Comparison of ENCODE assay signal across 34 mouse cellular contexts in genomic region chr17:93390256-93390655, GRCm38 (mm10).
DNase-seq lines count a peak whose midpoint lies in the region; ATAC-seq lines count a peak whose summit lies in the region.
"Had no signal": no experiment of that assay in that cellular context is flagged by ENCODE, and none has a peak within 500 bp of the region (broad histone marks: within the 10 kb centered on the region; RNA-seq: fewer than 3 reads in every experiment).

No protein-coding gene starts in this region.

- ATAC-seq in forebrain, embryonic 16.5 days, result 0 out of 2 replicates have a peak, but pooled peaks have one; percentile 33
- no peak for ATAC-seq in forebrain, embryonic 12.5 days (ENCODE audit: low FRiP score)
- peak; percentile 76 for ATAC-seq in neural tube, embryonic 13.5 days (ENCODE audit: low read depth)
- peak; percentile 94 for ATAC-seq in midbrain, embryonic 15.5 days (replicated peaks)
- ATAC-seq: activated CD4-positive, CD25-positive, alpha-beta regulatory T cell, adult 4 months; forebrain, postnatal 0 days; intestine, embryonic 16.5 days; liver, embryonic 12.5 days; liver, postnatal 0 days; lung, postnatal 0 days had no signal

- H3K4me2 ChIP-seq in forebrain, embryonic 16.5 days (ENCODE audit: low read length), result no peak overlapping the region
- H3K4me2 ChIP-seq in forebrain, embryonic 12.5 days, result no peak overlapping the region
- no peak overlapping the region for H3K4me2 ChIP-seq in neural tube, embryonic 13.5 days
- no peak overlapping the region for H3K4me2 ChIP-seq in midbrain, embryonic 15.5 days
- H3K4me2 ChIP-seq: embryonic facial prominence, embryonic 13.5 days; liver, embryonic 12.5 days; neural tube, embryonic 12.5 days had no signal

- H3K36me3 ChIP-seq in forebrain, embryonic 16.5 days (ENCODE audit: control insufficient read depth, insufficient read depth), result no peaks in the 10 kb centered on the region
- no peaks in the 10 kb centered on the region for H3K36me3 ChIP-seq in forebrain, embryonic 12.5 days (replicated peaks)
- no peaks in the 10 kb centered on the region for H3K36me3 ChIP-seq in neural tube, embryonic 13.5 days
- no peaks in the 10 kb centered on the region for H3K36me3 ChIP-seq in midbrain, embryonic 15.5 days (replicated peaks)
- H3K36me3 ChIP-seq: embryonic facial prominence, embryonic 13.5 days; forebrain, embryonic 10.5 days; liver, embryonic 12.5 days; neural tube, embryonic 12.5 days had no signal

- H3K9ac ChIP-seq in forebrain, embryonic 16.5 days (replicated peaks; ENCODE audit: low read depth, low read length), result no peak overlapping the region
- H3K9ac ChIP-seq in forebrain, embryonic 12.5 days, result no peak overlapping the region
- no peak overlapping the region for H3K9ac ChIP-seq in neural tube, embryonic 13.5 days
- no peak overlapping the region for H3K9ac ChIP-seq in midbrain, embryonic 15.5 days
- H3K9ac ChIP-seq: embryonic facial prominence, embryonic 13.5 days; forebrain, postnatal 0 days; liver, embryonic 12.5 days; liver, postnatal 0 days; neural tube, embryonic 12.5 days had no signal

- H3K4me1 ChIP-seq in forebrain, embryonic 16.5 days (replicated peaks; ENCODE audit: control insufficient read depth, insufficient read depth, low read length), result no peaks in the 10 kb centered on the region
- no peaks in the 10 kb centered on the region for H3K4me1 ChIP-seq in forebrain, embryonic 12.5 days
- H3K4me1 ChIP-seq in neural tube, embryonic 13.5 days (replicated peaks), result no peaks in the 10 kb centered on the region
- H3K4me1 ChIP-seq in midbrain, embryonic 15.5 days, result no peaks in the 10 kb centered on the region
- H3K4me1 ChIP-seq: embryonic facial prominence, embryonic 13.5 days; forebrain, embryonic 10.5 days; liver, embryonic 12.5 days; neural tube, embryonic 12.5 days had no signal

- no peak for DNase-seq in neural tube, embryonic 10.5 days (ENCODE audit: extremely low spot score, low spot score)
- DNase-seq in urinary bladder, adult 2 months (ENCODE audit: low spot score), result no peak
- DNase-seq in adrenal gland, postnatal 4 days (ENCODE audit: low spot score in 2 of 2), result no peak
- no peak for DNase-seq in kidney, postnatal 36 days
- DNase-seq: adrenal gland, adult 8-10 months; cerebellum, adult 11 months; cerebellum, adult 9-11 months; embryo, embryonic 11 days; forebrain, postnatal 0 days; gastrocnemius, postnatal 14 days; heart, postnatal 14 days; kidney, adult 8-10 months; layer of hippocampus, postnatal 36 days; left cerebral cortex, postnatal 4 days; liver, postnatal 0 days; right cerebral cortex, adult 18-20 months; right cerebral cortex, postnatal 4 days; thymus, adult 18-20 months; thymus, postnatal 25 days had no signal

- H3K27me3 ChIP-seq in forebrain, embryonic 16.5 days (replicated peaks; ENCODE audit: control insufficient read depth, insufficient read depth, low read length), result no peaks in the 10 kb centered on the region
- H3K27me3 ChIP-seq in forebrain, embryonic 12.5 days, result no peaks in the 10 kb centered on the region
- H3K27me3 ChIP-seq in neural tube, embryonic 13.5 days, result no peaks in the 10 kb centered on the region
- no peaks in the 10 kb centered on the region for H3K27me3 ChIP-seq in midbrain, embryonic 15.5 days (replicated peaks)
- H3K27me3 ChIP-seq: CH12.LX; embryonic facial prominence, embryonic 13.5 days; liver, embryonic 12.5 days; neural tube, embryonic 12.5 days had no signal

- H3K9me3 ChIP-seq in forebrain, embryonic 16.5 days (ENCODE audit: control insufficient read depth, low read length), result no peaks in the 10 kb centered on the region
- no peaks in the 10 kb centered on the region for H3K9me3 ChIP-seq in forebrain, embryonic 12.5 days
- no peaks in the 10 kb centered on the region for H3K9me3 ChIP-seq in neural tube, embryonic 13.5 days
- no peaks in the 10 kb centered on the region for H3K9me3 ChIP-seq in midbrain, embryonic 15.5 days
- H3K9me3 ChIP-seq: embryonic facial prominence, embryonic 13.5 days; forebrain, embryonic 10.5 days; liver, embryonic 12.5 days; neural tube, embryonic 12.5 days had no signal

- 76% methylated on average over 3 of the region's 3 CpGs for WGBS in forebrain, embryonic 16.5 days
- 86% methylated on average over 3 of the region's 3 CpGs for WGBS in forebrain, embryonic 12.5 days
- WGBS in neural tube, embryonic 13.5 days, result 61% methylated on average over 3 of the region's 3 CpGs
- WGBS in midbrain, embryonic 15.5 days, result 54% methylated on average over 3 of the region's 3 CpGs

- H3K27ac ChIP-seq in forebrain, embryonic 16.5 days (ENCODE audit: low read length), result no peak overlapping the region
- H3K27ac ChIP-seq in forebrain, embryonic 12.5 days, result no peak overlapping the region
- no peak overlapping the region; the same call in 1 of the 2 replicates for H3K27ac ChIP-seq in neural tube, embryonic 13.5 days (replicated peaks)
- H3K27ac ChIP-seq in midbrain, embryonic 15.5 days, result no peak overlapping the region
- H3K27ac ChIP-seq: embryonic facial prominence, embryonic 13.5 days; forebrain, embryonic 10.5 days; kidney, postnatal 0 days; liver, embryonic 12.5 days; macrophage; neural tube, embryonic 12.5 days; stomach, postnatal 0 days had no signal

- H3K4me3 ChIP-seq in forebrain, embryonic 16.5 days (replicated peaks; ENCODE audit: low read length), result no peak overlapping the region
- H3K4me3 ChIP-seq in forebrain, embryonic 12.5 days (replicated peaks), result no peak overlapping the region
- H3K4me3 ChIP-seq in neural tube, embryonic 13.5 days, result no peak overlapping the region
- H3K4me3 ChIP-seq in midbrain, embryonic 15.5 days, result no peak overlapping the region
- H3K4me3 ChIP-seq: embryonic facial prominence, embryonic 13.5 days; forebrain, embryonic 10.5 days; liver, embryonic 12.5 days; neural tube, embryonic 12.5 days had no signal
